Mouse (Mus musculus): ENCODE data around the gene Clasp1. TPM values are rescaled to one million over a fixed set of nuclear protein-coding genes. Genes with fewer than 3 reads are reported as not detected.

Clasp1 gene
- polyA plus RNA-seq, 1 experiment from 2014 or later: 14.8 TPM

- Histone ChIP-seq H3K4me2 (replicated peaks; ENCODE audit: low read depth, low read length) (no peak overlapping the region), H3K4me3 (ENCODE audit: low read depth, low read length) (no peak overlapping the region), H3K4me1 (ENCODE audit: insufficient read depth, low read depth, low read length) (0 out of 2 replicates have a peak, but pooled peaks cover 3% of the 10 kb centered on the region), H3K27me3 (replicated peaks; ENCODE audit: insufficient read depth, low read length) (no peaks in the 10 kb centered on the region), H3K27ac (ENCODE audit: low read length) (no peak overlapping the region), H3K9ac (replicated peaks; ENCODE audit: low read depth) (no peak overlapping the region), H3K9me3 (ENCODE audit: low read length) (no peaks in the 10 kb centered on the region), H3K36me3 (ENCODE audit: insufficient read depth, low read length) (no peaks in the 10 kb centered on the region)
- 94% methylated on average over 1 of the region's 1 CpGs for WGBS
- no peak for DNase-seq (ENCODE audit: low spot score)
- ATAC-seq: no peak
- TF ChIP-seq CTCF (IDR thresholded peaks at IDR 0.05) (no peak), EP300 (IDR thresholded peaks at IDR 0.05) (no peak)
Observed at GRCm38 (mm10) chr1:118448214-118448613, 59.4 kb downstream of the Clasp1 start.

GRCm38 (mm10) chr1:118450891-118451450 is 62.1 kb downstream of the Clasp1 start:
- no peak overlapping the region for H3K4me2 ChIP-seq (replicated peaks; ENCODE audit: low read depth, low read length)
- DNase-seq (ENCODE audit: low spot score): no peak
- no peak for ATAC-seq
- WGBS: 94% methylated on average over 3 of the region's 3 CpGs
- no peaks in the 10 kb centered on the region for H3K27me3 ChIP-seq (replicated peaks; ENCODE audit: insufficient read depth, low read length)
- H3K9me3 ChIP-seq (ENCODE audit: low read length): no peaks in the 10 kb centered on the region
- 0 out of 2 replicates have a peak, but pooled peaks cover 3% of the 10 kb centered on the region for H3K4me1 ChIP-seq (ENCODE audit: insufficient read depth, low read depth, low read length)
- TF ChIP-seq EP300 (IDR thresholded peaks at IDR 0.05) (no peak), CTCF (IDR thresholded peaks at IDR 0.05) (no peak)
- no peak overlapping the region for H3K9ac ChIP-seq (replicated peaks; ENCODE audit: low read depth)
- no peak overlapping the region for H3K27ac ChIP-seq (ENCODE audit: low read length)
- no peak overlapping the region for H3K4me3 ChIP-seq (ENCODE audit: low read depth, low read length)
- H3K36me3 ChIP-seq (ENCODE audit: insufficient read depth, low read length): no peaks in the 10 kb centered on the region

- Histone ChIP-seq H3K9me3 (ENCODE audit: low read length) (no peaks in the 10 kb centered on the region), H3K27ac (ENCODE audit: low read length) (no peak overlapping the region), H3K4me1 (ENCODE audit: insufficient read depth, low read depth, low read length) (no peaks in the 10 kb centered on the region), H3K27me3 (replicated peaks; ENCODE audit: insufficient read depth, low read length) (no peaks in the 10 kb centered on the region), H3K4me3 (ENCODE audit: low read depth, low read length) (no peak overlapping the region), H3K9ac (replicated peaks; ENCODE audit: low read depth) (no peak overlapping the region), H3K4me2 (replicated peaks; ENCODE audit: low read depth, low read length) (no peak overlapping the region), H3K36me3 (ENCODE audit: insufficient read depth, low read length) (no peaks in the 10 kb centered on the region)
- 88% methylated on average over 4 of the region's 4 CpGs for WGBS
- TF ChIP-seq EP300 (IDR thresholded peaks at IDR 0.05) (no peak), CTCF (IDR thresholded peaks at IDR 0.05) (no peak)
- ATAC-seq (no peak), DNase-seq (ENCODE audit: low spot score) (no peak)
Observed at GRCm38 (mm10) chr1:118453577-118453976, 64.7 kb downstream of the Clasp1 start.

- Histone ChIP-seq H3K4me3 (ENCODE audit: low read depth, low read length) (no peak overlapping the region), H3K27me3 (replicated peaks; ENCODE audit: insufficient read depth, low read length) (no peaks in the 10 kb centered on the region), H3K4me2 (replicated peaks; ENCODE audit: low read depth, low read length) (no peak overlapping the region), H3K36me3 (ENCODE audit: insufficient read depth, low read length) (no peaks in the 10 kb centered on the region), H3K27ac (ENCODE audit: low read length) (no peak overlapping the region), H3K4me1 (ENCODE audit: insufficient read depth, low read depth, low read length) (no peaks in the 10 kb centered on the region), H3K9me3 (ENCODE audit: low read length) (no peaks in the 10 kb centered on the region), H3K9ac (replicated peaks; ENCODE audit: low read depth) (no peak overlapping the region)
- WGBS: 89% methylated on average over 4 of the region's 4 CpGs
- no peak for TF ChIP-seq EP300 (IDR thresholded peaks at IDR 0.05)
- no peak for TF ChIP-seq CTCF (IDR thresholded peaks at IDR 0.05)
- DNase-seq (ENCODE audit: low spot score): no peak
- ATAC-seq: no peak
Observed at GRCm38 (mm10) chr1:118454817-118455216, 66.0 kb downstream of the Clasp1 start.

- Histone ChIP-seq H3K27ac (ENCODE audit: low read length) (no peak overlapping the region; the same call in 1 of the 2 replicates), H3K4me2 (replicated peaks; ENCODE audit: low read depth, low read length) (no peak overlapping the region), H3K9me3 (ENCODE audit: low read length) (no peaks in the 10 kb centered on the region), H3K4me3 (ENCODE audit: low read depth, low read length) (no peak overlapping the region), H3K4me1 (ENCODE audit: insufficient read depth, low read depth, low read length) (no peaks in the 10 kb centered on the region), H3K36me3 (ENCODE audit: insufficient read depth, low read length) (no peaks in the 10 kb centered on the region), H3K9ac (replicated peaks; ENCODE audit: low read depth) (no peak overlapping the region), H3K27me3 (replicated peaks; ENCODE audit: insufficient read depth, low read length) (no peaks in the 10 kb centered on the region)
- DNase-seq (ENCODE audit: low spot score): no peak
- ATAC-seq: no peak
- 44% methylated on average over 11 of the region's 11 CpGs for WGBS
- TF ChIP-seq EP300 (IDR thresholded peaks at IDR 0.05): no peak
- TF ChIP-seq CTCF (IDR thresholded peaks at IDR 0.05): no peak
Observed at GRCm38 (mm10) chr1:118457256-118457882, 68.5 kb downstream of the Clasp1 start.

GRCm38 (mm10) chr1:118457883-118458259 is 69.0 kb downstream of the Clasp1 start:
- no peak for DNase-seq (ENCODE audit: low spot score)
- WGBS: 43% methylated on average over 1 of the region's 1 CpGs
- ATAC-seq: no peak
- no peaks in the 10 kb centered on the region for H3K36me3 ChIP-seq (ENCODE audit: insufficient read depth, low read length)
- no peak for TF ChIP-seq CTCF (IDR thresholded peaks at IDR 0.05)
- TF ChIP-seq EP300 (IDR thresholded peaks at IDR 0.05): no peak
- no peak overlapping the region for H3K27ac ChIP-seq (ENCODE audit: low read length)
- no peak overlapping the region for H3K4me2 ChIP-seq (replicated peaks; ENCODE audit: low read depth, low read length)
- H3K4me1 ChIP-seq (ENCODE audit: insufficient read depth, low read depth, low read length): no peaks in the 10 kb centered on the region
- H3K27me3 ChIP-seq (replicated peaks; ENCODE audit: insufficient read depth, low read length): no peaks in the 10 kb centered on the region
- no peak overlapping the region for H3K9ac ChIP-seq (replicated peaks; ENCODE audit: low read depth)
- H3K4me3 ChIP-seq (ENCODE audit: low read depth, low read length): no peak overlapping the region
- H3K9me3 ChIP-seq (ENCODE audit: low read length): no peaks in the 10 kb centered on the region
